Mouse (Mus musculus): Measurements from ENCODE around the gene Elmsan1. TPM values are rescaled to one million over a fixed set of nuclear protein-coding genes. Genes with fewer than 3 reads are reported as not detected.

Elmsan1 gene
- polyA plus RNA-seq, 1 experiment from 2014 or later = 12.5 TPM

DNA sequence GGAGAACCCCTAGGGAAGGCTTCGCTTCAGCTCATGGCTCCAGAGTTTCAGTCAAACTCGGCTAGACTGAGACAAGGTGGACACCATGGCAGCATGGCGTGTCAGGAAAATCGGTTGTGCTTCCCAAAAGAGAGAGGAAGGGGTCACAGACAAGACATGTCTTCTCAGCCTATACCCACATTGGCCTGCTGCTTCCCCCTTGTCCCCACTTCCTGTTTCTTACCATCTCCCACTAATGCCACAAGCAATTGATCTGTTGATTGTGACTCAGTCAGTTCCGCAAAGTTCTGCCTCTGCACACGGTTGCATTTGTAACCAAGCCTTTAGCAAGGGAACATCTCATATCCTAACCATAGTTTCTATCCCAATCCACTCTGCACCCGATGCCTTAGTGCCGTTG, 88.8 kb downstream of the Elmsan1 start:
- no peak overlapping the region for H3K27ac ChIP-seq
- peaks cover 2% of the 10 kb centered on the region for H3K4me1 ChIP-seq
- no peak overlapping the region for H3K4me3 ChIP-seq
- H3K27me3 ChIP-seq = no peaks in the 10 kb centered on the region
- WGBS = 86% methylated on average over 8 of the region's 8 CpGs
- no peak for ATAC-seq (ENCODE audit: borderline replicate concordance, extremely low read depth, low FRiP score, low TSS enrichment)
- no peak overlapping the region for H3K9ac ChIP-seq
- no peaks in the 10 kb centered on the region for H3K9me3 ChIP-seq
- no peak overlapping the region for H3K4me2 ChIP-seq
- H3K36me3 ChIP-seq = peaks cover 10% of the 10 kb centered on the region; the same call in 1 of the 2 replicates

DNA sequence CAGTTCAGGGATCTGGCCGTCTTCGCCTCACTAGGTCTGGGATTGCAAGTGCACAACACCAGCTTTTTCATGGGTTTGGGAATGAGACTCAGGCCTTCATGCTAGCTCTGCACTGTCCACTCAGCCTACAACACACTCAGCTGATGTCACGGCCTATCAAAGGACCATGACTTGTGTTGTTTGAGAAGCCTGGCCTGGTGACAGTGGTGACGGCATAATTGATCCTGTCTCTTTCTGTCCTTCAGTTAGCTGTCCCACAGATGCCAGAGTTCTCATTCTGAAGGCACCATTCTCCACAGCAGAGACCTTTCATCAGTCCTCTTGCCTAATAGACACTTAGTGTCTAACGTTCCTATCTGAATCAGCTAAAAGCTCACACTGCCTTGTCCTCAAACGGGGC, 90.1 kb downstream of the Elmsan1 start:
- no peak overlapping the region for H3K4me2 ChIP-seq
- no peak overlapping the region for H3K4me3 ChIP-seq
- H3K9me3 ChIP-seq = no peaks in the 10 kb centered on the region
- ATAC-seq (ENCODE audit: borderline replicate concordance, extremely low read depth, low FRiP score, low TSS enrichment) = no peak
- H3K36me3 ChIP-seq = peaks cover 10% of the 10 kb centered on the region; the same call in 1 of the 2 replicates
- no peaks in the 10 kb centered on the region for H3K27me3 ChIP-seq
- H3K9ac ChIP-seq = no peak overlapping the region
- 86% methylated on average over 6 of the region's 6 CpGs for WGBS
- H3K4me1 ChIP-seq = peaks cover 4% of the 10 kb centered on the region
- H3K27ac ChIP-seq = no peak overlapping the region

DNA sequence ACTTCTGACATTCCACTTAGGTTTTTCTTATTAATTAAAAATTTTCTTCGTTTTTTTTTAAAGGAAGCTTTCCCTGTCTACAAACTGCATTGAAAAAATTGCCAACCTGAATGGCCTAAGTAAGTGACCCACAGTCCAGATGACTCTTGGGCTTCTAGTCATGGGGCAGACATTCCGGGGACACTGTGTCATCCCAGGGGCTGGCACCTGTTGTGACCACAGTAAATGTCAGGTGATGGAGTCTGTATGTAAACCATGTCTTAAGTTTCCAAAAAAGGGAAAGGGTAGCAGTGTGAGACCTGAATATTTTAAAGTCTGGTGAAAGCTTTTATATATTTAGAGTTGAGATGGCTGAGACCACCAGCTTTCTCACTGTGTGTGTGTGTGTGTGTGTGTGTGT, 91.8 kb downstream of the Elmsan1 start:
- Histone ChIP-seq H3K4me3 (no peak overlapping the region), H3K9me3 (no peaks in the 10 kb centered on the region), H3K27me3 (no peaks in the 10 kb centered on the region), H3K9ac (no peak overlapping the region), H3K36me3 (peaks cover 6% of the 10 kb centered on the region; the same call in 1 of the 2 replicates), H3K4me1 (peaks cover 4% of the 10 kb centered on the region), H3K4me2 (no peak overlapping the region), H3K27ac (no peak overlapping the region)
- ATAC-seq (ENCODE audit: borderline replicate concordance, extremely low read depth, low FRiP score, low TSS enrichment) = no peak
- WGBS = 78% methylated on average over 2 of the region's 2 CpGs

DNA sequence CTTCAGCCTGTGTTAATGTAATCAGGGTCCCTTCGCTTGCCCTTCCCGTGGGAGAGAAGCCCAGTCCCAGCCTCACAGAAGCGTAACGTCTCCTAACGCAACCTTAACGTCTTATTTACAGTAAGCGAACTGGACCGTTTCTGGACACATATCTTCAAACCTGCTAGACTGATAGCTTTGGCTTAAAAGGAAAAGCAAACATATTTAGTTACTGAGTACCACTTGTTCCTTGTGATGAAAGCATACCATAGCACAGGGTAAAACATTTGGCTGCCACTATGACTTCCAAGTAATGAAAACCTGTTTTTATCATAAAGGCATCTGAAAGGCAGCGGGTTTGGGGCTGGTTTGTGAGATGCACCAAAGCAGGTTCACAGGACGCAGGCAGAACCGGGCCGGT, 92.8 kb downstream of the Elmsan1 start:
- WGBS = 54% methylated on average over 12 of the region's 12 CpGs
- peak overlapping the region; percentile 38 for H3K4me2 ChIP-seq
- no peak overlapping the region for H3K4me3 ChIP-seq
- no peaks in the 10 kb centered on the region for H3K9me3 ChIP-seq
- no peaks in the 10 kb centered on the region for H3K27me3 ChIP-seq
- H3K27ac ChIP-seq = peak overlapping the region; percentile 83
- no peak overlapping the region for H3K9ac ChIP-seq
- H3K4me1 ChIP-seq = peaks cover 4% of the 10 kb centered on the region
- ATAC-seq (ENCODE audit: borderline replicate concordance, extremely low read depth, low FRiP score, low TSS enrichment) = no peak
- peaks cover 4% of the 10 kb centered on the region; the same call in 1 of the 2 replicates for H3K36me3 ChIP-seq

DNA sequence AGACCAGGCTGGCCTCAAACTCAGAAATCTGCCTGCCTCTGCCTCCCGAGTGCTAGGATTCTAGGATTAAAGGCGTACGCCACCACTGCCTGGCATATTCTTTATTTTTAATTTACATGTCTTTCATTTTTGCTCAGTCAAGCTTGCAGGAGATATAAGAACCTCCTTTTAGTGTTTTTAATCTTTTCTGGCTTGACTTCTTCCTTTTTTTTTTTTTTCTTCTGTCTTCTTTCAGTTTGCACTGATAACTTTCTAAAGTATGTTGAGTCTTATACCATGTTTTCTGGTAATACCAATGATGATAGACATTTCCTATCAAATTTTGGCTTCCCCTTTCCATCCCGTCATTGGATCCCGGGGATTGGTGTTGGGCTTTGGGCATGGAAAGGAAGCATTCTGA, 99.1 kb downstream of the Elmsan1 start:
- 95% methylated on average over 5 of the region's 5 CpGs for WGBS
- H3K27ac ChIP-seq = no peak overlapping the region
- no peak for ATAC-seq (ENCODE audit: borderline replicate concordance, extremely low read depth, low FRiP score, low TSS enrichment)

DNA sequence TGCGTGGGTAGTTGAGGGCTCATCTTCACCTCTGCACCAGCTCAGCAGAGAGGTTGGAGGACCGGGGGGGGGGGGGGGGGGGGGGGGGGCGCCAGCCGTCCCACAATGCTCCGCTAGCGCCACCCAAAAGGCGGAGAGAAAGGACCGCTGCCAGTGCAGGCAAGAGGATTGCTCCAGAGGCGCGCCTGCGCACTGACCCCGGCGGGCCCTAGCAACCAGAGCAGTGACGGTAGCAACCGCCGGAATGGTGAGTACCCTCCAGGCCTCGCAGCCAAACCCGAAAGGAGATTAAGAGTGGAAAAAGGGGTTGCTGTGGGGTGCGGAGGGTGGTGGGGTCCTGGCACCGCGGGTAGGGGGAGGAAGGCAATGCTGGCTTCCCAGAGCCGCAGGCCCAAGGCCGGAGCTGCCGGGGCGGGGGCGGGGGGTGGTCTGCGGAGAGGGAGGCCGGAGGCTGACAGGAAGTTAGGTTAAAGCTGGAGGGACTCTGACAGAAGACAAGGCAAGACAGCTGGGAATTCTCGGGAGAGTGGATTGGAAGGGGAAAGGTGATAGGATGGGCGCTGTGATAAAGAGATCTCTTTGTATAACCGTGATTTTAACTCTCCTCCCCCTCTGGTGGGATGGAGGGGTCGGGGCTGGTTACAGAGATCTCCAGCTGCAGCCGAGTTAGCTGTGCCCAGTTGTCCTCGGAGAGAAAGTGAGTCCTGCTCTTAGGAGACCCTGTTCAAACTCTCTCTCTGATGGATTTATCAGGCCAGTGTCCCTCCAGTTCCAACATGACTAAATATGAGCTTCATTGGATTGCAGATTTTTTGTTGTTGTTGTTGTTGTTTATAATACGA, 104.3 kb downstream of the Elmsan1 start, which contains the start of gene Dnal1:
Gene Dnal1, plus strand, starts transcription at position 214 of the 842 bp plus-strand sequence.
- ATAC-seq (ENCODE audit: borderline replicate concordance, extremely low read depth, low FRiP score, low TSS enrichment) = peak; percentile 96
- no peaks in the 10 kb centered on the region for H3K27me3 ChIP-seq
- peak within 1 kb of the TSS; percentile 75 for H3K4me2 ChIP-seq
- H3K27ac ChIP-seq = 0 out of 2 replicates have a peak within 1 kb of the TSS, but pooled peaks have one; percentile 47
- H3K4me3 ChIP-seq = peak within 1 kb of the TSS; percentile 94
- no peaks in the 10 kb centered on the region for H3K9me3 ChIP-seq
- no peaks in the 10 kb centered on the region for H3K36me3 ChIP-seq
- WGBS = 3% methylated on average over 29 of the region's 35 CpGs
- H3K4me1 ChIP-seq = peaks cover 9% of the 10 kb centered on the region
- H3K9ac ChIP-seq = peak within 1 kb of the TSS; percentile 72

More for the DNA sequence above, 99.1 kb downstream of the Elmsan1 start:
- Histone ChIP-seq H3K9me3 (no peaks in the 10 kb centered on the region), H3K4me1 (peaks cover 9% of the 10 kb centered on the region), H3K36me3 (no peaks in the 10 kb centered on the region), H3K4me2 (no peak overlapping the region), H3K4me3 (no peak overlapping the region), H3K9ac (no peak overlapping the region), H3K27me3 (no peaks in the 10 kb centered on the region)

DNA sequence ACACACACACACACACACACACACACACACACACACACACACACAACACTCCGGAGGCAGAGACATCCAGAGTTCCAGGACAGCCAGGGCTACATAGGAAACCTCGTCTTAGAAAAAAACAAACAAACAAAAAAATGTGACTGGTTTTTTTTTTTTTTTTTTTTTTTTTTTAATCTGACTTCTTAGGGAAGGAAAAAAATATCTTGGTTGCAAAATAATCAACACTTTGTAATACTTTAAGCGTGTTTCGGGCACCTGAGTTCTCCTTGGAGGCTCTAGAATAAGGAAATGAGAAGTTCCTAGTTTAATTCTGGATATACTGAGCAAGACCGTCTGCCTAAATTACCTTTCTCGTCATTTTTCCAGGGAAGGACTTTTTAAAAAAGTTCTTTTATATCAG, 105.0 kb downstream of the Elmsan1 start:
- no peak for ATAC-seq (ENCODE audit: borderline replicate concordance, extremely low read depth, low FRiP score, low TSS enrichment)
- peak overlapping the region; percentile 94 for H3K4me3 ChIP-seq
- no peak overlapping the region for H3K27ac ChIP-seq
- WGBS = 38% methylated on average over 6 of the region's 6 CpGs
- peak overlapping the region; percentile 75 for H3K4me2 ChIP-seq
- H3K36me3 ChIP-seq = no peaks in the 10 kb centered on the region
- no peaks in the 10 kb centered on the region for H3K9me3 ChIP-seq
- H3K4me1 ChIP-seq = peaks cover 9% of the 10 kb centered on the region
- 0 out of 2 replicates have a peak overlapping the region, but pooled peaks have one; percentile 19 for H3K9ac ChIP-seq
- no peaks in the 10 kb centered on the region for H3K27me3 ChIP-seq

DNA sequence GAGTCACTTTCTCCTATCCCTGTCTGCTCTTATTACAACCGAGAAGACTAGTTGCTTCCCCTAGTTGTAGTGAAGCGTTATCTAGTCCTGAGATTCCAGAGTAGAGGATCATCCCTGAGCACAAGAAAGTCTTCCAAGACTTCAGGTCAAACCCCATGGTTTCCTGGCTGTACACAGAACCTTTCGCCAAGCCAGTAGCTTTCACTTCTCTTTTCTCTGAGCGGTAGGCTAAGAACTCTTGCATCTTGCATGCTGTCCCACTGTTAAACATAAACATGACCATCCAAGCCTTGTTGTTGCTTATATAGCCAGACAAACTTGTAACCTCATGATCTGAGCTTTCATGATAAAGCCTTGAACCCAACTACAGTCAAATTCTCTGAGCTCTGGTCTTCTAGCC, 107.9 kb downstream of the Elmsan1 start:
- 92% methylated on average over 4 of the region's 4 CpGs for WGBS
- ATAC-seq (ENCODE audit: borderline replicate concordance, extremely low read depth, low FRiP score, low TSS enrichment) = no peak
- peaks cover 9% of the 10 kb centered on the region for H3K4me1 ChIP-seq
- H3K27me3 ChIP-seq = no peaks in the 10 kb centered on the region
- no peak overlapping the region for H3K4me2 ChIP-seq
- H3K4me3 ChIP-seq = no peak overlapping the region
- no peak overlapping the region for H3K9ac ChIP-seq
- H3K9me3 ChIP-seq = no peaks in the 10 kb centered on the region
- H3K36me3 ChIP-seq = no peaks in the 10 kb centered on the region
- no peak overlapping the region for H3K27ac ChIP-seq

DNA sequence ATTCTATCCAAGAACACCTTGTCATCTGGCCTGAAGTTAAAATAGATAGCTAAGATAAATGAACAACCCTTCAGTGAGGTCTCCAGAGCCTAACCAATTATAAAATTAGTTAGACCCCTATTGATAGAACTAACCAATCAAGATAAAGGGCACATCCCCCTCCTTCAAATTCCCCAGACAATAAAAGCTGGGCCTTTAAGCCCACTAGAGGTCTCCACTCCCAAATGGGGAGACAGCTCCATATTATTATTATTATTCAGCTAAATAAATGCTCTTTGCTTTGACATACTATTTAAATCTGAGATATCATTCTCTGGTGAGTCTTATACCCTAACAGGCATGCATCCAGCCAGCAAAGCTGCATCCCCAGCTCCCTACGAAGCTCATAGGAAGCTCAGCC, 108.8 kb downstream of the Elmsan1 start:
- 71% methylated on average over 1 of the region's 1 CpGs for WGBS
- no peak for ATAC-seq (ENCODE audit: borderline replicate concordance, extremely low read depth, low FRiP score, low TSS enrichment)

DNA sequence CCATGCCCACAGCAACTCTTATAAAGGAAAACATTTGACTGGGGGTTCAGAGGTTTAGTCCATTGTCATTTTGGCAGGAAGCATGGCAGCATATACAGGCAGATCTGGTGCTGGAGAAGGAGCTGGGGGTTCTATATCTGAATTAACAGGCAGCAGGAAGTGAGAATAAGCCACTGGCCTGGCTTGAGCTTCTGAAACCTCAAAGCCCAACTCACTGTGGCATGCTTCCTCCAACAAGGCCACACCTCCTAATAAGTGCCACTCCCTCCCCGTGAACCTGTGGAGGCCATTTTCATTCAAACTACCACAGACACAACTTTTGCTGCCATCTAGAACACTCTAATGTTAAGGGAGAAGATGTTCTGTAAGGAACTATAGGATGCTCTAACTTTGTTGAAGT, 111.0 kb downstream of the Elmsan1 start:
- H3K27me3 ChIP-seq = no peaks in the 10 kb centered on the region
- WGBS = 51% methylated on average over 1 of the region's 1 CpGs
- H3K4me3 ChIP-seq = no peak overlapping the region
- H3K4me2 ChIP-seq = no peak overlapping the region
- no peaks in the 10 kb centered on the region for H3K36me3 ChIP-seq
- no peaks in the 10 kb centered on the region for H3K4me1 ChIP-seq
- no peak overlapping the region for H3K9ac ChIP-seq
- H3K27ac ChIP-seq = no peak overlapping the region
- no peaks in the 10 kb centered on the region for H3K9me3 ChIP-seq
- no peak for ATAC-seq (ENCODE audit: borderline replicate concordance, extremely low read depth, low FRiP score, low TSS enrichment)

More for the DNA sequence above, 108.8 kb downstream of the Elmsan1 start:
- Histone ChIP-seq H3K9ac (no peak overlapping the region), H3K4me1 (peaks cover 3% of the 10 kb centered on the region), H3K27me3 (no peaks in the 10 kb centered on the region), H3K27ac (no peak overlapping the region), H3K9me3 (no peaks in the 10 kb centered on the region), H3K4me2 (no peak overlapping the region), H3K36me3 (no peaks in the 10 kb centered on the region), H3K4me3 (no peak overlapping the region)

DNA sequence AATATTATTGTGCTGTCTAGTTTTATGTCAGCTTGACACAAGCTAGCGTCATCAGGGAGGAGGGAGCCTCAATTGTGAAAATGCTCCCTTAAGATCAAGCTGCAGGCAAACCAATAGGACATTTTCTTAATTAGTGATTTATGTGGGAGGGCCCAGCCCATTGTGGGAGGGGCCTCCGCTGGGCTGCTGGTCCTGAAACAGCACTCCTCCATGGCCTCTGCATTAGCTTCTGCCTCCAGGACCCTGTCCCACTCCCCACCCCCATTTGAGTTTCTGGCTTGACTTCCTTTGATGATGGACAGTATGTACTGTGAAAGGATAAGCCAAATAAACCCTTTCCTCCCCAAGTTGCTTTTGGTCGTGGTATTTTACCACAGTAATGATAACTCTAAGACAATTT, 111.7 kb downstream of the Elmsan1 start:
- H3K27me3 ChIP-seq = no peaks in the 10 kb centered on the region
- no peaks in the 10 kb centered on the region for H3K9me3 ChIP-seq
- H3K4me1 ChIP-seq = no peaks in the 10 kb centered on the region
- H3K4me3 ChIP-seq = no peak overlapping the region
- no peak overlapping the region for H3K9ac ChIP-seq
- H3K36me3 ChIP-seq = no peaks in the 10 kb centered on the region
- H3K4me2 ChIP-seq = no peak overlapping the region
- 80% methylated on average over 3 of the region's 3 CpGs for WGBS
- no peak for ATAC-seq (ENCODE audit: borderline replicate concordance, extremely low read depth, low FRiP score, low TSS enrichment)
- H3K27ac ChIP-seq = no peak overlapping the region

DNA sequence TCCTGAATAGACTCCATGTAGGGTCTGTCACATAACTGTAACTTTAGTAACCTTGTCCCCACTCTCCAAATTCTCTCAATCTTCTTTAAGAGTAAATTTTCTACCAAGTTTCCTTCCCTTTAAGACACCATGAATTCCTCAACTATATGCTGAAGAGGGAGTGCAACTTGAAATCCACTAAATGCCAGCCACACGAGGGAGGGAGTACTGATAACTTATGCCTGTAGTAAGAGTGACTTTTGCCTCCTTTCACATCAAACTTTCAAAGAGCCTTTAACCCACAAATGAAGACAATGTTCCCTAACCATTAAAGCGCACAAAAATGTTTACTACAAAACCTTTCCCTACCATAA, 117.2 kb downstream of the Elmsan1 start:
- peak overlapping the region; percentile 52 for H3K4me3 ChIP-seq
- ATAC-seq (ENCODE audit: borderline replicate concordance, extremely low read depth, low FRiP score, low TSS enrichment) = no peak
- peak overlapping the region; percentile 58; the same call in 1 of the 2 replicates for H3K9ac ChIP-seq
- WGBS = 47% methylated on average over 2 of the region's 2 CpGs
- H3K4me1 ChIP-seq = no peaks in the 10 kb centered on the region; the same call in 1 of the 2 replicates
- H3K27me3 ChIP-seq = no peaks in the 10 kb centered on the region
- H3K36me3 ChIP-seq = no peaks in the 10 kb centered on the region
- peak overlapping the region; percentile 91 for H3K4me2 ChIP-seq
- no peaks in the 10 kb centered on the region for H3K9me3 ChIP-seq
- peak overlapping the region; percentile 15; the same call in 1 of the 2 replicates for H3K27ac ChIP-seq

Data from lung, embryonic 15.5 days (tissue).